ENCODE assay signal across 23 mouse cellular contexts in genomic region chr6:125678492-125678891, GRCm38 (mm10). TPM values are rescaled to one million over a fixed set of nuclear protein-coding genes. Genes with fewer than 3 reads are reported as not detected.
A peak's percentile ranks its signal among the peaks of the same experiment; 100 is the strongest.
DNase-seq lines count a peak whose midpoint lies in the region; ATAC-seq lines count a peak whose summit lies in the region.
"Had no signal": no experiment of that assay in that cellular context is flagged by ENCODE, and none has a peak within 500 bp of the region (broad histone marks: within the 10 kb centered on the region; RNA-seq: fewer than 3 reads in every experiment).

No protein-coding gene starts in this region.

- peak; percentile 5 for DNase-seq in CD4-positive, CD25-positive, alpha-beta regulatory T cell, adult 2 months (ENCODE audit: low read depth, low spot score)
- DNase-seq in induced T-regulatory cell, adult 2 months (ENCODE audit: low read depth) = peak; percentile 16
- peak; percentile 39 for DNase-seq in thymus, postnatal 14 days
- DNase-seq in layer of hippocampus, adult 9-10 months (ENCODE audit: low spot score) = no peak
- no peak for DNase-seq in liver
- no peak for DNase-seq in right cerebral cortex, postnatal 10 days (ENCODE audit: low spot score in 2 of 2)
- DNase-seq: adrenal gland, postnatal 10 days; cerebellum, adult 8-10 months; cerebellum, postnatal 25 days; gastrocnemius, postnatal 25 days; heart, adult 18-20 months; heart, postnatal 36 days; kidney, adult 11 months; kidney, postnatal 25 days; layer of hippocampus, postnatal 36 days; lung, adult 2 months; lung, postnatal 14 days had no signal

- ATAC-seq in CD4-positive, CD25-positive, alpha-beta regulatory T cell, adult 4 months = no peak
- ATAC-seq: activated CD4-positive, CD25-positive, alpha-beta regulatory T cell, adult 4 months; forebrain, embryonic 14.5 days; inflammation-experienced regulatory T-cells, adult 6 months; midbrain, embryonic 16.5 days had no signal

RNA-seq across cellular contexts. Expression of gene Ano2, which starts 11.7 kb away (rescaled TPM):
- not detected for polyA plus RNA-seq in CD4-positive, CD25-positive, alpha-beta regulatory T cell, adult 4 months (2017; shearing (Covaris generic))
- polyA plus RNA-seq: activated CD4-positive, CD25-positive, alpha-beta regulatory T cell, adult 4 months; C2C12; inflammation-experienced regulatory T-cells, adult 6 months had no signal

Comparison
In these comparisons a context has a peak if more than half of its experiments do, and no peak if none do; other contexts are left out.
1. DNase-seq: peak in CD4-positive, CD25-positive, alpha-beta regulatory T cell, adult 2 months (single experiment), induced T-regulatory cell, adult 2 months (single experiment) and thymus, postnatal 14 days (single experiment); none in layer of hippocampus, adult 9-10 months (single experiment), liver (single experiment) and right cerebral cortex, postnatal 10 days (0 of 2).